Mouse (Mus musculus) cortical plate, adult 2 months (tissue): ENCODE data around the gene Gm43518.

Experiments
- CTCF ChIP-seq: fragments of 200-500 bp; IDR thresholded peaks from 2 replicates; pipeline ENCODE4 v1.5.1; 2011; ENCODE audit warnings: mild to moderate bottlenecking, control low read depth, low read length; ENCODE audit not compliant: insufficient read depth; ENCODE audit errors: extremely low read depth
- POLR2A ChIP-seq: fragments of 200-500 bp; IDR thresholded peaks from 2 replicates; pipeline ENCODE4 v1.6.1; 2011; ENCODE audit warnings: mild to moderate bottlenecking, low read length, control low read depth; ENCODE audit not compliant: insufficient read depth; ENCODE audit errors: extremely low read depth

DNA sequence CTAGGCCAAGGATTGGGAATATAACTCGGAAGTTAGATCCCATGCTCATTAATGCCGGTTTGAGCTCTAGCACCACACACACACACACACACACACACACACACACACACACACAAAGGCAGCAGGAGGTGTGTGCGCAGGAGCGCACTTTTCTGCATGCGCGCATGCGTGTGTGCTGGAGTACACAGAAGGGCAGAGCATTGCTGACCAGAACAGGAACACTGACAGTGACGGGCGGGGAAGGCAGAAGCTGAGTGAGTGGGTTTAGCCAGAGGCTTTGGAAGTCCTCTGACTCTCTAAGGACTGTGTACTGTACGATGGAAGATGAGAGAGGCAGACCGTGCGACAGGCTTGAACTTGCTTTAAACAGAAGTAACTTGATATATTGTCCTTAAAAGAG lies 6.3 kb downstream of the Gm43518 start:
- no peak for TF ChIP-seq POLR2A
- TF ChIP-seq CTCF = no peak
